Mouse (Mus musculus): ENCODE measurements around the gene Tifab.
"Not testable (repeated sequence)": the region's sequence is repeated elsewhere in the genome, so short reads cannot be mapped to it uniquely, and the experiment has no call there.

The Tifab gene

GRCm38 (mm10) chr13:56178416-56179035 is at the start of gene Tifab:
TSS of gene Tifab (minus strand) at chr13:56178885.
- no peak for DNase-seq

- no peak for DNase-seq
Observed at GRCm38 (mm10) chr13:56226175-56226954, 47.7 kb upstream of the Tifab start.

GRCm38 (mm10) chr13:56223625-56224024 is 44.9 kb upstream of the Tifab start:
- no peak for DNase-seq

- DNase-seq = no peak
Observed at GRCm38 (mm10) chr13:56222849-56223246, 44.2 kb upstream of the Tifab start.

- no peak for DNase-seq
Observed at GRCm38 (mm10) chr13:56221995-56222848, 43.5 kb upstream of the Tifab start.

- no peak for DNase-seq
Observed at GRCm38 (mm10) chr13:56221129-56221910, 42.6 kb upstream of the Tifab start.

GRCm38 (mm10) chr13:56219254-56219653 is 40.6 kb upstream of the Tifab start:
- no peak for DNase-seq

- no peak for DNase-seq
Observed at GRCm38 (mm10) chr13:56216090-56216489, 37.4 kb upstream of the Tifab start.

GRCm38 (mm10) chr13:56214633-56215032 is 35.9 kb upstream of the Tifab start:
- no peak for DNase-seq

GRCm38 (mm10) chr13:56209067-56209411 is 30.4 kb upstream of the Tifab start:
- DNase-seq = no peak

- no peak for DNase-seq
Observed at GRCm38 (mm10) chr13:56208225-56209066, 29.8 kb upstream of the Tifab start.

GRCm38 (mm10) chr13:56199506-56199905 is 20.8 kb upstream of the Tifab start:
- no peak for DNase-seq

- DNase-seq = peak; percentile 83
Observed at GRCm38 (mm10) chr13:56197473-56198266, 19.0 kb upstream of the Tifab start.

- DNase-seq = no peak
Observed at GRCm38 (mm10) chr13:56197031-56197430, 18.3 kb upstream of the Tifab start.

- not testable (repeated sequence) for DNase-seq
Observed at GRCm38 (mm10) chr13:56195824-56196223, 17.1 kb upstream of the Tifab start.

GRCm38 (mm10) chr13:56194181-56194580 is 15.5 kb upstream of the Tifab start:
- DNase-seq = not testable (repeated sequence)

- peak; percentile 41 for DNase-seq
Observed at GRCm38 (mm10) chr13:56191225-56191624, 12.5 kb upstream of the Tifab start.

- DNase-seq = no peak
Observed at GRCm38 (mm10) chr13:56189688-56190087, 11.0 kb upstream of the Tifab start.

GRCm38 (mm10) chr13:56183687-56184086 is 5.0 kb upstream of the Tifab start:
- no peak for DNase-seq

GRCm38 (mm10) chr13:56181424-56181823 is 2.7 kb upstream of the Tifab start:
- DNase-seq = no peak

- no peak for DNase-seq
Observed at GRCm38 (mm10) chr13:56176310-56176709, 2.4 kb downstream of the Tifab start.
